Mouse (Mus musculus) layer of hippocampus, postnatal 10 days (tissue): Measurements from ENCODE around the gene Slc9b2. TPM values are rescaled to one million over a fixed set of nuclear protein-coding genes. Genes with fewer than 3 reads are reported as not detected.
A peak's percentile ranks its signal among the peaks of the same experiment; 100 is the strongest.

Experiments
- DNase-seq, 2 experiments: peaks; one replicate each; pipeline ENCODE4 v3.0.0; 2021; ENCODE audit warnings: low spot score in 2 of 2
- total RNA-seq, 2 experiments: library from RNA; stranded (reverse); gene quantifications; 2 replicates each; pipeline ENCODE4 v1.2.3; 2021

Gene Slc9b2
- total RNA-seq, 2 experiments from 2014 or later = 4.5 to 5.2 TPM

GRCm38 (mm10) chr3:135312916-135313491 lies 5.5 kb downstream of the Slc9b2 start:
- DNase-seq = no peak

DNA sequence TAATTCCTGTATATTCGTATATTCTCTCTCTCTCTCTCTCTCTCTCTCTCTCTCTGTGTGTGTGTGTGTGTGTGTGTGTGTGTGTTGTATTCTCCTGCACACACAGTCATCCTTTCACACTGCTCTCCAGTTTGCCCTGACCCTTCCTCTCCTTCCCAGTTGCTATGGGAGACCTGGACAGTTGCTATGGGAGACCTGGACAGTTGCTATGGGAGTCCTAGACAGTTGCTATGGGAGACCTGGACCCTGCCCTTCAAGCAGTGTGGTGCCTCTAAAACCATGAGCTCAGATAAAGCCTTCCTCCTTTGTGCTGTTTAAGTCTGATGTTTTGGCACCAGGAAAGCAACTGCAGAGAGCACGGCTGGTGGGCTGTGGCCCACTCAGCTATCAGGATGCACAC lies 6.2 kb downstream of the Slc9b2 start:
- DNase-seq = no peak

DNA sequence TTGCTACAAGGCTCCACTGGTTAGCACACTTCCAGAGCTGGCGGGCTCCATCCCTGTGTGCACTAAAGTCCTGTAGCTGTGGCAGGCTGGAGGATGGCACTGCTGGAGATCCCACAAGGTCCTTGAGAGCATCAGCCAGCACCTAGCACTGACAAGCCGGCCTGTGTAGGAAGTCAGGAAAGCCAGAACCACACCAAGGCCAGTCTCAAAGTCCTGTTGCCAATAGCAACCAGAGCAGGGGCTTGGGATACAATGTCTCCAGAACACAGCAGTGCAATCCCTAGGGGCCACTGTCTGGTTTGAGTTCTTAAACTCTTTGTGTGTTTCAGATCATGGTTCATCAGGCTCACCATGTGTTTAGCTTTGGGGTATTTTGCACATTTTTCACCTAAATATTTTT lies 7.3 kb downstream of the Slc9b2 start:
- DNase-seq = no peak

- no peak for DNase-seq
These were observed 8.4 kb downstream of the Slc9b2 start for GRCm38 (mm10) chr3:135315720-135316425.

DNA sequence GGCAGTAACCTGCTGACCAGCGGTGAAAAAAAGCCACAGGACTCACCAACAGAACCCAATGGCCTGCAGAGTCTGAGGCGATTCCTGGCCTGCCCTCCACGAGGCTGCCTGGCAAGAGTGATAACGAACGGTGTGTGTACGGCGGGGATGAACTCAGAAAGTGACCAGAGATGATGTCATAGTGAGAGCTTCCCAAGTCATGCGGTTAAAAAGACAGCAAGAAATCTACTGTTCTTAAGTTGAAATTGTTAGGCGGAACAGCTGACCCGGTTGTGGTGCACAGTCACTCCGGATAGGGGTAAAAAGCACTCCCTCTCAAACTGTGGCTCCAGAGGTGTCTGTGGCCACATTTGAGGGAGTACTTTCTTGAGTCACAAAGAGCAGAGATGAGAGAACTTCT lies 10.8 kb downstream of the Slc9b2 start:
- no peak for DNase-seq

GRCm38 (mm10) chr3:135324354-135324753 lies 16.9 kb downstream of the Slc9b2 start:
- DNase-seq = peak; percentile 16 to 27

- no peak for DNase-seq
These were observed 19.7 kb downstream of the Slc9b2 start for GRCm38 (mm10) chr3:135327176-135327575.

- no peak for DNase-seq
These were observed 20.1 kb downstream of the Slc9b2 start for GRCm38 (mm10) chr3:135327601-135328000.

DNA sequence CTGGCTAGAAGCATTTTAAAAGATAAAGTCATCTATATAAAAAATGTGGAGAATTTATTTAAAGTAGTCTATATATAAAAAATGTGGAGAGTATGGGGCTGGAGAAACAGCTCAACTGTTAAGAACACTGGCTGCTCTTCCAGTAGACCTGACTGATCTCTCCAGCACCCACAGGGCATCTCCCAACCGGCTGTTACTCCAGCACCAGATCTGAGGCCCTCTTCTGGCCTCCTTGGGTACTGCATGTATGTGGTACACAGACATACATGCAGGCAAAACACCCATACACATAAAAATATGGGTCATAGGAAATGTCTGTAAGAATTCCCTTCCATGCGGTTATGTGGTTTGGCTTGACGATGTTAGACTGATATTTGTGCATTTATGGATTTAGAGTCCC lies 21.1 kb downstream of the Slc9b2 start:
- DNase-seq = peak; percentile 44 to 50

GRCm38 (mm10) chr3:135332691-135333090 lies 25.2 kb downstream of the Slc9b2 start:
- DNase-seq = no peak

- no peak for DNase-seq
These were observed 26.3 kb downstream of the Slc9b2 start for GRCm38 (mm10) chr3:135333763-135334162.

DNA sequence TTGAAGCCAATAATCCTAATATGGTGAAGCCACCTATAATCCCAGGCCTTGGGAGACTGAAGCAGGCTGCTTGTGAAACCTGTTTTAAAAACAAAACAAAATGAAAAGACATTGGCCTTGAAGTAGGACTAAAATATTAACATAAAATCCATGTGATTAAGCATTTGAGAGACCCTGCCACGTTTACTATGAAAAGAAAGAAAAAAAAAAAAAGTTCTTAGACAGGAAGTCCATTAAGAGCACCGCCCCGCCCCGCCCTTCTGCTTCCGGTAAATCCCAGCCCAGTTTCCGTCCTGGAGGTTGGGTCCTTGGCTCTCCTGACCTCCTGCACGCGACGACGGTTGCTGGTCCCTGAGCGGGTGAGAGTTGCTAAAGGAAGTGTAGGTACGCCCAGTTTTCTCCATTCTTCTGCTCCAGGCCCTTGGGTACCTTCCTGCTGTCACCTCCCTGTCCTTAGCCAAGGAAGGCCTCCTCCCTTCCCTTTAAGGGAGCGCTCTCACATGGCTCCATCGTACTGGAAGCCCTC lies 40.3 kb downstream of the Slc9b2 start, which contains the start of gene Slc9b1:
TSS of gene Slc9b1 (plus strand) at position 291 of the 526 bp plus-strand sequence.
- DNase-seq = no peak

GRCm38 (mm10) chr3:135349022-135349421 lies 41.5 kb downstream of the Slc9b2 start:
- DNase-seq = peak; percentile 8 to 16

DNA sequence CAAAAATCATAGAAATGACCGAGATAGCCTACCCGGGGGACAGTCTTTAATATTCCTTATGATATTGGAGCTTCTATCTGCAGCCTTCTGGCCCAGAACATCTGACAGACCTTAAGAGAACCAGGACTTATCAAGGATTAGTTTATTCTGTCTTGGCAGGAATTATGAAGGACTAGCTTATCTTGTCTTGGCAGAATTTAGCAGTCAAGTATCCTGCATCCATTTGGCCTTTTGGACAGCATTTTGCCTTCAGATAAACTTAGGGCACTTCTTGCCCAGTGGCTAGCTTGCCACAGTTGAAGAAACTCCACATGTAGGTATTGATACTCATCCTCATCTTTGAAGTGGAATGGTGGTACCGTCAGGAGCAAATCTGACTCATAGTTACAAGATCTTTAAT lies 44.4 kb downstream of the Slc9b2 start:
- no peak for DNase-seq

GRCm38 (mm10) chr3:135357394-135357793 lies 49.9 kb downstream of the Slc9b2 start:
- no peak for DNase-seq

- DNase-seq = no peak
These were observed 68.3 kb downstream of the Slc9b2 start for GRCm38 (mm10) chr3:135375836-135376235.

- DNase-seq = no peak
These were observed 69.9 kb downstream of the Slc9b2 start for GRCm38 (mm10) chr3:135377445-135377844.

- no peak for DNase-seq
These were observed 72.4 kb downstream of the Slc9b2 start for GRCm38 (mm10) chr3:135379868-135380267.

GRCm38 (mm10) chr3:135393186-135393585 lies 85.7 kb downstream of the Slc9b2 start:
- no peak for DNase-seq
